Mouse (Mus musculus) CH12.LX (cell line): Measurements from ENCODE around the gene Slc1a7. TPM values are rescaled to one million over a fixed set of nuclear protein-coding genes. Genes with fewer than 3 reads are reported as not detected.

Experiments
- DNase-seq: peaks from one replicate; pipeline ENCODE4 v3.0.0-alpha.2; 2013; ENCODE audit errors: extremely low read depth
- H3K27ac ChIP-seq: 2 replicates; pipeline ENCODE4 v1.5.1; 2012; ENCODE audit warnings: low read depth, mild to moderate bottlenecking, control low read depth, moderate library complexity; ENCODE audit not compliant: insufficient read depth
- H3K27me3 ChIP-seq: replicated peaks from 2 replicates; pipeline ENCODE3; 2012; ENCODE audit warnings: inconsistent platforms
- H3K36me3 ChIP-seq, 2 experiments: replicated peaks in 1 of 2; 2 replicates each; pipeline versions ENCODE3 to v1.6.1; 2012; ENCODE audit warnings: inconsistent platforms in 1 of 2, low read length in 1 of 2, mild to moderate bottlenecking in 1 of 2, mixed read lengths in 1 of 2, moderate library complexity in 1 of 2; ENCODE audit not compliant: control insufficient read depth in 1 of 2, insufficient read depth in 1 of 2
- H3K4me1 ChIP-seq, 2 experiments: 2 replicates each; pipeline ENCODE4 v1.6.1; 2012; ENCODE audit warnings: inconsistent platforms in 1 of 2, moderate library complexity in 1 of 2; ENCODE audit not compliant: insufficient read depth in 2 of 2, control insufficient read depth in 1 of 2
- H3K4me2 ChIP-seq: 2 replicates; pipeline ENCODE4 v1.6.1; 2012; ENCODE audit warnings: low read depth, mild to moderate bottlenecking, control low read depth; ENCODE audit not compliant: poor library complexity, insufficient read depth, severe bottlenecking
- H3K4me3 ChIP-seq, 3 experiments: fragments of 150-350 bp in 1 of 3; sonication (generic) in 1 of 3; replicated peaks in 1 of 3; 2 replicates each; pipeline versions ENCODE3 to v1.5.1; 2011 to 2012; ENCODE audit warnings: low read depth in 2 of 3, low read length in 2 of 3, mild to moderate bottlenecking in 2 of 3, moderate library complexity in 2 of 3, control low read depth in 1 of 3, improper control_type of control experiment in 1 of 3, inconsistent platforms in 1 of 3, mixed read lengths in 1 of 3; ENCODE audit not compliant: poor library complexity in 1 of 3
- H3K79me2 ChIP-seq: replicated peaks from 2 replicates; pipeline ENCODE4 v1.6.1; 2012; ENCODE audit warnings: mild to moderate bottlenecking, moderate library complexity; ENCODE audit not compliant: control insufficient read depth, poor library complexity, insufficient read depth, severe bottlenecking; ENCODE audit errors: extremely low read depth
- H3K9ac ChIP-seq: 2 replicates; pipeline ENCODE4 v1.6.1; 2012; ENCODE audit warnings: low read depth, mild to moderate bottlenecking, control low read depth, moderate library complexity; ENCODE audit not compliant: insufficient read depth
- H3K9me3 ChIP-seq: replicated peaks from 2 replicates; pipeline ENCODE3; 2012; ENCODE audit warnings: low read length, inconsistent platforms, mixed read lengths
- CHD1 ChIP-seq: IDR thresholded peaks from 2 replicates; pipeline ENCODE4 v1.6.1; 2012; ENCODE audit warnings: low read depth, low read length, improper control_type of control experiment, inconsistent platforms
- CTCF ChIP-seq, 2 experiments: IDR thresholded peaks in 1 of 2; conservative IDR thresholded peaks in 1 of 2; 2 replicates each; pipeline ENCODE4 v1.5.1; 2011 to 2012; ENCODE audit warnings: low read depth in 2 of 2, low read length in 2 of 2, improper control_type of control experiment in 1 of 2, inconsistent platforms in 1 of 2, mild to moderate bottlenecking in 1 of 2, moderate library complexity in 1 of 2
- HCFC1 ChIP-seq: IDR thresholded peaks from 2 replicates; pipeline ENCODE4 v1.6.1; 2012; ENCODE audit warnings: low read depth, mild to moderate bottlenecking, inconsistent platforms, low read length, improper control_type of control experiment
- MAX ChIP-seq: IDR thresholded peaks from 2 replicates; pipeline ENCODE4 v1.6.1; 2011; ENCODE audit warnings: low read length, improper control_type of control experiment
- MEF2A ChIP-seq: IDR thresholded peaks from 2 replicates; pipeline ENCODE4 v1.6.1; 2014; ENCODE audit warnings: low read depth, mild to moderate bottlenecking, inconsistent platforms, low read length, improper control_type of control experiment, borderline replicate concordance
- MXI1 ChIP-seq: IDR thresholded peaks from 2 replicates; pipeline ENCODE4 v1.6.1; 2011; ENCODE audit warnings: mild to moderate bottlenecking, low read depth, low read length, improper control_type of control experiment
- SMC3 ChIP-seq: IDR thresholded peaks from 2 replicates; pipeline ENCODE4 v1.6.1; 2011; ENCODE audit warnings: low read depth, low read length, improper control_type of control experiment
- TBP ChIP-seq: conservative IDR thresholded peaks from 2 replicates; pipeline ENCODE4 v1.6.1; 2011; ENCODE audit warnings: low read depth, low read length, improper control_type of control experiment
- TCF12 ChIP-seq: IDR thresholded peaks from 2 replicates; pipeline ENCODE4 v1.6.1; 2014; ENCODE audit warnings: low read depth, mild to moderate bottlenecking, inconsistent platforms, low read length, improper control_type of control experiment
- UBTF ChIP-seq: IDR thresholded peaks from 2 replicates; pipeline ENCODE4 v1.6.1; 2012; ENCODE audit warnings: low read depth, mild to moderate bottlenecking, inconsistent platforms, low read length, improper control_type of control experiment, moderate library complexity
- USF1 ChIP-seq: IDR thresholded peaks from 2 replicates; pipeline ENCODE4 v1.6.1; 2014; ENCODE audit warnings: low read depth, mild to moderate bottlenecking, inconsistent platforms, low read length, improper control_type of control experiment
- ZC3H11A ChIP-seq: IDR thresholded peaks from 2 replicates; pipeline ENCODE4 v1.6.1; 2012; ENCODE audit warnings: low read depth, mild to moderate bottlenecking, inconsistent platforms, low read length, improper control_type of control experiment
- ZNF384 ChIP-seq: IDR thresholded peaks from 2 replicates; pipeline ENCODE4 v1.6.1; 2012; ENCODE audit warnings: low read depth, low read length, improper control_type of control experiment, inconsistent platforms
- dilution Hi-C: fragments of 300-500 bp; cut with MboI; formaldehyde crosslinking; loops from 2 replicates; pipeline ENCODE4 v1.14.3; 2020; ENCODE audit warnings: low sequenced_read_pairs; ENCODE audit not compliant: extremely low pct_unique_long_range_greater_than_20kb, extremely low pct_ligation_motif_present
- in situ Hi-C: fragments of 300-500 bp; cut with MboI; formaldehyde crosslinking; loops from 3 replicates; pipeline ENCODE4 v1.14.3; 2019; ENCODE audit warnings: low sequenced_read_pairs, low pct_ligation_motif_present, low pct_unique_long_range_greater_than_20kb, mixed read lengths
- polyA plus RNA-seq: library from polyadenylated mRNA; unstranded; fragments of >175 nt; gene quantifications from 2 replicates; pipeline ENCODE4 v1.2.1, GENCODE M21; 2012; ENCODE audit warnings: low read depth; ENCODE audit not compliant: insufficient read length
- total RNA-seq, 2 experiments: library from RNA; depleted of rRNA; stranded (reverse); fragments of 300-350 nt in 1 of 2; fragments of >200 nt in 1 of 2; gene quantifications; 2 replicates each; pipeline ENCODE4 v1.2.3; 2012 to 2014

The Slc1a7 gene
- total and polyA plus RNA-seq, 3 experiments, result not detected

- Histone ChIP-seq H3K27ac (no peak overlapping the region), H3K79me2 (no peaks in the 10 kb centered on the region), H3K36me3 (no peaks in the 10 kb centered on the region), H3K4me3 (no peak overlapping the region), H3K9ac (no peak overlapping the region), H3K4me1 (peaks cover 7 to 26% of the 10 kb centered on the region in 2 experiments; a peak in 3 of 4 replicates), H3K4me2 (no peak overlapping the region), H3K27me3 (peaks cover 3% of the 10 kb centered on the region), H3K9me3 (no peaks in the 10 kb centered on the region)
- no peak for DNase-seq
- TF ChIP-seq CHD1 (no peak), MEF2A (no peak), TBP (no peak), SMC3 (no peak), UBTF (no peak), HCFC1 (no peak), ZC3H11A (no peak), ZNF384 (no peak), USF1 (no peak), MXI1 (no peak), CTCF (conservative IDR thresholded peaks at IDR 0.05 in 1 of 2, IDR thresholded peaks at IDR 0.05 in 1 of 2; ENCODE audit: low read depth in 2 of 2, low read length in 2 of 2) (no peak), MAX (no peak)
- in situ Hi-C loops (no loop called here), dilution Hi-C loops (no loop called here)
Observed at GRCm38 (mm10) chr4:108017839-108018238, 49.7 kb downstream of the Slc1a7 start.

GRCm38 (mm10) chr4:108018241-108018923 lies 50.2 kb downstream of the Slc1a7 start:
- in situ Hi-C loops (no loop called here), dilution Hi-C loops (no loop called here)
- Histone ChIP-seq H3K4me1 (peaks cover 7 to 26% of the 10 kb centered on the region in 2 experiments; a peak in 3 of 4 replicates), H3K36me3 (no peaks in the 10 kb centered on the region), H3K79me2 (no peaks in the 10 kb centered on the region), H3K27ac (no peak overlapping the region), H3K4me3 (no peak overlapping the region), H3K27me3 (peaks cover 3% of the 10 kb centered on the region), H3K9me3 (no peaks in the 10 kb centered on the region), H3K9ac (no peak overlapping the region), H3K4me2 (no peak overlapping the region)
- 0 out of 2 replicates have a peak, but pooled peaks have one; percentile 13 for TF ChIP-seq TCF12
- TF ChIP-seq MAX, result no peak
- no peak for DNase-seq
